Mouse (Mus musculus) myocyte (in vitro differentiated cells): ENCODE data around the gene St6galnac3.

Experiments used
- E2F4 ChIP-seq: IDR thresholded peaks from one replicate; pipeline ENCODE4 v1.6.1; 2011; ENCODE audit warnings: mild to moderate bottlenecking, control low read depth, moderate library complexity; ENCODE audit not compliant: insufficient read depth
- MAX ChIP-seq: IDR thresholded peaks from one replicate; pipeline ENCODE4 v1.6.1; 2011; ENCODE audit warnings: low read depth, mild to moderate bottlenecking, control low read depth
- MYOD1 ChIP-seq, 3 experiments: IDR thresholded peaks; one replicate each; pipeline ENCODE4 v1.6.1; 2011; ENCODE audit warnings: control low read depth in 2 of 3, low read depth in 2 of 3, mild to moderate bottlenecking in 2 of 3, moderate library complexity in 1 of 3; ENCODE audit not compliant: insufficient read length in 2 of 3, control insufficient read depth in 1 of 3
- POLR2A ChIP-seq: IDR thresholded peaks from one replicate; pipeline ENCODE4 v1.6.1; 2011; ENCODE audit warnings: low read depth, mild to moderate bottlenecking, control low read depth, moderate library complexity; ENCODE audit not compliant: insufficient read length
- REST ChIP-seq: IDR thresholded peaks from one replicate; pipeline ENCODE4 v1.6.1; 2011; ENCODE audit warnings: mild to moderate bottlenecking, control low read depth, moderate library complexity; ENCODE audit not compliant: insufficient read depth, insufficient read length
- TCF12 ChIP-seq: IDR thresholded peaks from one replicate; pipeline ENCODE4 v1.6.1; 2011; ENCODE audit warnings: mild to moderate bottlenecking, control low read depth; ENCODE audit not compliant: poor library complexity, insufficient read depth, severe bottlenecking

GRCm38 (mm10) chr3:153308379-153308778 lies 416.6 kb downstream of the St6galnac3 start:
- TF ChIP-seq TCF12 (no peak), E2F4 (no peak), MYOD1 (IDR thresholded peaks at IDR 0.05; ENCODE audit: control insufficient read depth in 1 of 3, insufficient read length in 2 of 3, low read depth in 2 of 3) (no peak), MAX (no peak), POLR2A (no peak), REST (no peak)
